In genomic region chr4:147305436-147305835, GRCm38 (mm10) we compare ENCODE assay signal across 3 mouse cellular contexts. TPM values are rescaled to one million over a fixed set of nuclear protein-coding genes. Genes with fewer than 3 reads are reported as not detected.
"Had no signal": no experiment of that assay in that cellular context is flagged by ENCODE, and none has a peak within 500 bp of the region (broad histone marks: within the 10 kb centered on the region; RNA-seq: fewer than 3 reads in every experiment).

Gene Zfp988 (plus strand): TSS chr4:147305674.

RNA-seq across cellular contexts. Expression of gene Zfp988, which starts in this region (rescaled TPM):
- polyA plus RNA-seq: limb, embryonic 12.5 days; liver, embryonic 16.5 days; midbrain, embryonic 12.5 days had no signal
